In the genomic region with DNA sequence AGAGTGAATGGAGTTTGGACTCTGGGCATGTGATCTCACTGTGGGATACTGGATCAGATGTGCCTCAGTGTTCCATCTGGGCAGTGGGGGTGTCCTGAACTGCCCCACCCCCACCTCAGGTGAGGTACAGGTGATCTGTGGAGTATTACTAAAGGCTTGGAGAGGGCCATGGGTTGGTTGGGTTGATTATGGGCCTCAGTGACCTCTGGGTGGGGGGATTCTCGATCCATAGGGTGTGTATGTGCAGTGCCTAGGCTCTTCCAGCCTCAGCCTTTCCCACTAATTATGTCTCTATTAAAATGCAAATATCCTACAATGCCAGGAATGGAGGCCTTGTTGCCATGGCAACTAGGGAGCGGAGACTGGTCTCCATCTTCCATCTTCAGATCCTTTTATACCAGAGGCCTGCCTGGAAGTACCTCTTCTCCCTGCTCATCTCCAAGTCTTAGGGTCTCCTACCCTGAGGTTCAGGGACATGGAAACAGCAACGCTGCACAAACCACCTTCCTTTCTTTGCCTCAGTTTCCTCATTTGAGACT, we compare ENCODE assay signal across 16 mouse cellular contexts. TPM values are rescaled to one million over a fixed set of nuclear protein-coding genes. Genes with fewer than 3 reads are reported as not detected.
"Had no signal": no experiment of that assay in that cellular context is flagged by ENCODE, and none has a peak within 500 bp of the region (broad histone marks: within the 10 kb centered on the region; RNA-seq: fewer than 3 reads in every experiment).

No protein-coding gene starts in this region.

- H3K4me3 ChIP-seq: layer of hippocampus, adult 2 months; limb, embryonic 13.5 days; midbrain, embryonic 15.5 days had no signal

- H3K4me2 ChIP-seq: limb, embryonic 13.5 days; midbrain, embryonic 15.5 days had no signal

- ATAC-seq: midbrain, embryonic 15.5 days had no signal

- H3K9me3 ChIP-seq: midbrain, embryonic 15.5 days had no signal

- H3K27ac ChIP-seq: layer of hippocampus, adult 2 months; limb, embryonic 13.5 days; liver, embryonic 14.5 days; midbrain, embryonic 15.5 days; stomach, postnatal 0 days had no signal

- H3K36me3 ChIP-seq: limb, embryonic 13.5 days; midbrain, embryonic 15.5 days had no signal

- H3K27me3 ChIP-seq: midbrain, embryonic 15.5 days had no signal

- H3K4me1 ChIP-seq: limb, embryonic 13.5 days had no signal

- DNase-seq: kidney, adult 8-10 months; kidney, postnatal 4 days; left cerebral cortex, postnatal 4 days; lung, adult 18-20 months; lung, postnatal 36 days; right cerebral cortex, postnatal 25 days; thymus, postnatal 4 days had no signal

- H3K9ac ChIP-seq: limb, embryonic 13.5 days; liver, embryonic 14.5 days; midbrain, embryonic 15.5 days had no signal

RNA-seq across cellular contexts. Expression of a gene that starts 15.1 kb away (rescaled TPM):
- polyA plus RNA-seq: kidney, embryonic 16.5 days; lung, embryonic 16.5 days; stomach, postnatal 0 days had no signal

RNA-seq across cellular contexts. Expression of a gene that starts 36.3 kb away (rescaled TPM):
- polyA plus RNA-seq: limb, embryonic 13.5 days; liver, adult 2 months; liver, embryonic 14.5 days; lung, embryonic 16.5 days; neural tube, embryonic 14.5 days; stomach, postnatal 0 days had no signal
